Mouse (Mus musculus): ENCODE measurements around the gene Cenpp.
A peak's percentile ranks its signal among the peaks of the same experiment; 100 is the strongest.
"Not testable (repeated sequence)": the region's sequence is repeated elsewhere in the genome, so short reads cannot be mapped to it uniquely, and the experiment has no call there.

Cenpp gene

DNA sequence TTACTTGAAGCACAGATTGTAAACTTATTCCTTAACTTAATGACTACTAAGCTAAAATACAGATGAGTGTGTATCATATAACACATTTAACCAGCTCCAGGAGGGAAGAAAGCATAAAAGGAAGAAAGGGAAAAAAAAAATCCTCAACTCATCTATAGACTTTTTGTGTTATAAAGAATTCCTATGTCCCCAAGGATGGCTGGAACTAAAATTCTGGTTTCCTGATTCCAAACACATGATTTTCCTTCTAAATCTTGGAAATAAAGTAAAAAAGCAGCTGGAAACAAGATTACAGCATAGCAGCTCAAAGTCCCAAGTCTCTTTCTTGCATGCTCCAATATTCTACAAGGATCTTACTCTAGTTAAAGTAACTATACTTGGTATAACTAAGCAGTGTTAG lies 49.0 kb downstream of the Cenpp start:
- DNase-seq = no peak

DNA sequence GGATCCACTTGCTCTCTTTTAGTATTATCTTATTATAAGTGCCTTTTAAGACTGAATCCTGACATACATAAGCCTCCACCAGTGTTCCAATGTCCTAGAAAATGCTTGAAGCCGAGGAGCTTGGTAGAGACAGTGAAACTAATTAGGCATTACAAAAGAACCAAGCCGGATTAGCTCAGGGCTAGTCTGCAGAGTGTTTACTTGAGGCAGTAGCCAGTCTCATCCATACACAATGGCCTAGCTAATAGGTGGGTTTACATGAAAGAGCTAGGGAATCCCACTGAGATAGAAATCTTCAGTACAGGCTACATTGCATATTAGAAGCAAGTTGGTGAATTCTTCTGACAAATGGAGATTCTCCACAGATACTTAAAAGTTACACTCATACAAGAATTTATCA lies 50.0 kb downstream of the Cenpp start:
- not testable (repeated sequence) for DNase-seq

DNA sequence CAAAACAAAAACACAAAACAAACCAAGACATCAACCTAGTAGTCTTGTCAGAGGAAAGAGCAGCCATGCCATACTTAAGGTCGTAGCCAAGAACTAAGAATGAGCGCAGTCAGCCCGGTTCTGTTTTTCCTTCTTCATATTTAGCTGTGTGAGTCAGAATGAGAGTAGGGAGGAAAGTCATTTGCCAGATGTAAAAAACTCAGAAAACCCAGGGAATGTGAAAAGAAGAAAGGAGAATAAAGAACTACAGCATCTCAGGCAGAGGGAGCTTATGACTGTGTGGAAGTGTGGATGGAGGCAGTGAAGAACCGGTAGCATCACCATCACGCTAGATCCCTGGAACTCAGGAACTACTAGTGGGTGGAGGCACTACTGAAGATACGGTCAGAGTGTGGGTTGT lies 66.5 kb downstream of the Cenpp start:
- no peak for DNase-seq

DNA sequence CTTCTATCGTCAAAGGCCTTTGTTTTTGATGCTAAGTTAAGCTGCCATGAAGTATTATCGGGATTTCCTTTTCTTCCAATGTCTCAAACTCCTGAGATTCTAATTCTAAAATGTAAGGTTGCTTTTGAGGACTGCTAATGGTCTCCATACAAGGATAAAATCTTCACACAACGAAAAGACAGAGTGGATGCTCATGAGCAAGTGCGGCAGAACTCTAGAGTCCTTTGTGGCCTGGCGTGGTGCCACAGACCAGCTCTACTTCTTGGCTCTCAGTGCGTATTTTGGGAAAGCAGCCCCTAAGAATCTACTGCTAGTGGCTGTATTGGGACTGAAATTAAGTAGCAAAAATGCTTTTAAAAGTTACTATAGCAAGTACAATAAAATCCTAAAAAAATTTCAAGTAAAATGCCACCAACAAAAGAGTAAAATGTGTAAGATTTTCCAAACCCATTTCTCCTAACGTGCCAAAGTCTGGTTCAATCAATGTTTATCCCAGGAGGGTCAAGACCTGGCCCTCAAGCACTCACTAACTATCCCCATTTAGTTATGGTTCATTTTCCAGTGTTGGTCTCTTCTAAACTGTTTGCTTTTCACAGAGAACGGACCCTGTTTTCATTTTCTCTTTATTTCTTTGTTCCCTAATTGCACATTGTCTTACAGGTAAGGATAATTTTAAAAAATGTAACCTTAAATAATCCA lies 68.1 kb downstream of the Cenpp start:
- DNase-seq = no peak

DNA sequence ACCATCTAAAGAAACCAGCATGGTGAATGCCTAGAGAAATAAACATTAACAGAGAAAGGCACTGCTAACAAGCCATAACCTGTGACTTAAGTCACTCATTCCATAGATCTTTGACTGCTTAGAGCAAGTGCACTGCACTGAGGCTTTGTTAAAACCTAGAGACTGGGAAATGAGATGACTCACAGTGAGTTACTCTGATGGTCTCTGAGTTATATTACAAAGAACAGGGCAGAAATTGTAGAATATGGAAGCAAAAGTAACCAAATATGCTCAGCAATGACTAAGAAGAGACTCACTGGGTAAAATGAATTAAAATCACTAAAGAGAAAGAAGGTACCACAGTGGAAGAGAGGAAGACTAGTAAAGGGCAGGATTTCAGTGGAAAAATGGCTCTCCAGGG lies 68.7 kb downstream of the Cenpp start:
- DNase-seq = no peak

DNA sequence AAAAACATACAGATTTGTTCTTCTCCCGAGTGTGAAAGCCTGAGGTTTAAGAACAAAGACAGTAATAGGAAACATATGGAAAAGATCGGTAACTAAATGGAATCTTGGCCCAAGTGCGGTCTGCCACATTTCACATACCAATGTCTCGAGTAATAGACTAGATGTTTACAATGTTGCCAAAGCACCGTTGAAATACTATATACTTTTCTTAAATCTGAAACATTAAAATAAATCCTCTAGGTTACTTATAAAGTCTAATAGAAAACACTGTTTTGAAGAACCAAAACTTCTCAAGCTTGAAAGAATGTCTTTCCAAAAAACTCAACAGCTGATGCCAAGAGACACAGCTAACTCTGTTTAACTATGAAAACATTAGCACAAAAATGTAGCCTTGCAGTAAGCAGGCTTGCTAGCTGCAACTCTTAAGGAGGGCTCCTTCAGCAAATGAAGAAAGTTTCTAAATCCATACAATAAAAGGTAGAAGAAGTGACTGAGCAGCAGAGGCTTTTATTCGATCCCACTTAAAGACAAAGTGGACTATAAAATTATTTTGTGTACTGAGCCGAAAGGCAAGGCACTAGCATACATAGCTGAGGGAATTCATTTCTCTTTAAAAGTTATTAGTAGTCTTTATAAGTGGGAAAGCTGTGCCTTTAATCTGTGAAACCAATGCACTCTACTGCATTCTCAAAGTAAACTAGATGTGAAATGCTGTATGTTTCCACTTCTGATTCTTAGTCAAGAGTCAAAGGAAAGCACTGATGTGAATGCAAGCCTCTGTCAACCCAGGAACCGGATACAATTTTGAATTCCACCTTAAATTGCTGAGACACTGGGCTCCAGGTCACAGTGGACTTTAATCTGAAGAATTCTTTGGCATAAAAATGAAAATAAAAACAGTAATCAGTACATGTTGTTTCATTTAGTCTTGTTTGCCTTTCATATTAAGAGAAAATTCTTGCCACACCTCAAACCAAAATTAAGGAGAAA lies 70.7 kb downstream of the Cenpp start, which contains the start of gene Omd:
Omd (plus strand) TSS at position 922 of the 990 bp plus-strand sequence.
- DNase-seq = no peak

DNA sequence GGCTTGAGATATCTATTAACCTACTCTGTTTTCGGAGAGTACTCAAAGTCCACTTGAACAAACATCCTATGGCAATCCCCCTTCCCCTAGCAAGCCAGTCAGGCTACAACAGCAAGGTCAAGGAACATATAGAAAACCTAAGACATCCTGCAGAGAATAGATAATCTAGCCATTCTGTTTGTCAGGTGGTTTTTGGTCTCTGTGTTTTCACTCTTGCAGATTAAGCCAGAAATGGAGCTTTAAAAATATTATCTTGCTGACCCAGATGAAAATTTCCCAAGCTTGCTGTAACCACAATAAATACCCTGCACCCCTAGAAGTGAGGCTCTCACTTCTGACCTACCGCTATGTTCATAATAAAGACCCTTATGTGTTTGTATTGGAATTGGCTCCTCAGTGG lies 81.2 kb downstream of the Cenpp start:
- no peak for DNase-seq

DNA sequence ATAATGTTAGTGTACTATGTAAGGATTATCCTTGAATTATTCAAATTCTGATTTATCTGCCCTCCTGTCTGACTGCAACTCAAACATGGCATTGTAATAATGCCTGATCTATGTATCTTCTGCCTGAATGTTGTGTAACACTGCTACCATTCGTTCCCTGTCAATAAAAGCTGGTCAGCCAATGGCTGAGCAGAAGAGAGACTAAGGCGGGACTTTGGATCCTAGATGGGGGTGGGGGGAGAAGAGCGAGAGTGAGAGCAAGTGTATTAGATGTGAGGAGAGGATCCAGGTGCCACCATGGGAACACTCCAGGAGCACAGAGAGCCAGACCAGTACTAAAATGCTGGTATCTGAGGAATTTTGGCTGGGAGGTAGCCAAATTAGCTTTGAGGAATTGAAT lies 82.2 kb downstream of the Cenpp start:
- no peak for DNase-seq

DNA sequence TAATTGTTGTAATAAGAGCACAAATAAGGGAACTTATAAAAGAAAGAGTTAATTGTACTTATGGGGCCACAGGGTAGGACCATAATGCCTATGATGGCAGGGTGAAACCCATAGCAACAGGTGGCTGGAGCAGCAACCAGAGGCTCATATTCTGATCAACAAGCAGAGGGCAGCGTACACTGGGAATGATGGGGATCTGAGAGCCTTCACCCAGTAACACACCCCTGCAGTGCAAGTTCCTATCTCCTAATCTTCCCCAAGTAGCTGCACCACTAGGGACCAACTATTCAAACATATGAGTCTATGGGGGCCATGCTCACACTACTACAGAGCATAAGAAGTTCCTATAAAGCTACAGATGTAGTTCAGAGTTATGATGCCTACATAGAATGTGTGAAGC lies 88.2 kb downstream of the Cenpp start:
- DNase-seq = no peak

DNA sequence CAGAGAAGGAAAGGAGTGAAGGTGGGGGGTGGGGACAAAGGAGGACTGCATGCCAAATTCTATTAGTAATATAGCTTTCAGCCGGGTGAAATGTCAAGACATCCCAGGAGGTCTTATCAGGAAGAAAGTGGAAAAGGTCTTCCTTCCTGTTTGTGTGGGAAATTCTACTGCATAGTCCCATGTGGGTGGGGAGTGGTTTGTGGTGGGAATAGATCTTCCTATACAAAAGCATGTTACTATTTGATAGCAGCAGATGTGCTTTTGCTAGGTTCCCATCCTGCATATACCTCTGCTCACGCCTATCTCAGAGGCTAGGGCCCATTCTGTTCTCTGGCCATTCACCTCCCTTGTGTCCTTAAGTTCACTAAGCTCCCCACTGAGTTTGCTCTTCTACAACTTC lies 91.7 kb downstream of the Cenpp start:
- DNase-seq = no peak

DNA sequence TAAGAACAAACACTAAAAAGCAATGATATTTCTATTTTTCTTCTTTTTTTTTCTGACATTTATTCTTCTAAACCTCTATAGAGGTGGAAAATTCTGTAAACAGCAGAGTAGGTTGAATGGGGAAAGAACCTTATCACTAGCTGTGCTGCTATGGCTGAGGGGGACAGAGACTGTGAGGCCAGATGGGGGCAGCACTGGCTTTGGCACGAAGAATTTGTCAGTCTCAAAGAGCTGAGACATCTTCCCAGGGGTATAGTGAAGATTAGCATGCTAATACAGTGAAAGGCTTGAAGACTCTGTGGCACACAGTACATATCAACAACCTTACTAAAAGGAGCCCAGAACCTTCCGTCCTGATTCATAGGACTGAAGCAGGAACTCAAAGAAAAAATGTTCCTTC lies 93.4 kb downstream of the Cenpp start:
- DNase-seq = no peak

DNA sequence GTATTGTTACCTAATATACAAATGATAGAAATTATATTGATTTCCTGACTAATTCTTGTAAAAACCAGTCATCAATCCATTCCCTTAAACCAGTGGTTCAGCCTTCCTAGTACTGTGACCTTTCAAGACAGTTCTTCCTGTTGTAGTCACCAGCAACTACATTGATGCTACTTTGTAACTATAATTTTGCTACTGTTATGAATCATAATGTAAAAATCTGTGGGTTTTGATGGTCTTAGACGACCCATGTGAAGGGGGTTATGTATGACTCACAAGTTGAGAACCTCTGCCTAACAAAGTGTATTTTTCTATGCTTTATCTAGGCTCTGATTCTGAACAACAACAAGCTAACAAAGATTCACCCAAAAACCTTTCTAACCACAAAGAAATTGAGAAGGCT lies 95.7 kb downstream of the Cenpp start:
- no peak for DNase-seq

DNA sequence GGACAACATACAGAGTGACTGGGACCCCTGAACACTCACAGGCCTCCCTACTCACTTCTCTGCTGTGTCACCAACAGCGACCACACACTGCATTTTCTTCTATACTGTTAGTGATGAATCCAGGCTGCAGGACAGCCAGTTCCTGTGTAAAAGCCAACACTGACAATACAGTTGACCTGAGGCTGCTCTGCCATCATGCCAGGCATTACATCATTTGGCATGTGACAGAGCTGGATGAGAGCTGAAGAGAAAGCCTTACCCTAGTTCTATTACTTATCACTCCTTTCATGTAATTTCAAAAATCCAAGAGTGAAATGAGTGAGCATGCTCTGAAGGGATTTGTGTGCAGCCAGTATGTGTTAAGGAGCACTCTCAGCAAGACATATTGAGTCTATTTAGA lies 96.4 kb downstream of the Cenpp start:
- peak; percentile 7 for DNase-seq

DNA sequence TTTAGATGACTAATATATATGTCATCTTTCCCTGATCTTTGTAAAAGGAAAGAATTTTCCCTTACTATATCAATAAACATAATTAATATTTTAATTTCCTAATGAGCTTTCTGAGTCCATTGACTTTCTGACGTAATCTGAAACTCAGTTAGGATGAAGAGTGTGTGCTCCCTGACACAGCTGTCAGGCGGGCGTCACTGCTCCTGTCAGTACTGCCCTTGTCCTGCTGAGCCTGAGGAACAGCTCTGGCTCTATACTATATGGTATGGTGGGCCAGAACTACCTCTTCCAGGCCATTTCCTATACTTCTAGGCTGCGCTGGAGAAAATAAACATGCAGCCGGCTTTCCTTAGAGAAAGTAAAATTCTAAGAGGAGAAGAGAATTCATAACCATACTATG lies 98.1 kb downstream of the Cenpp start:
- DNase-seq = no peak

DNA sequence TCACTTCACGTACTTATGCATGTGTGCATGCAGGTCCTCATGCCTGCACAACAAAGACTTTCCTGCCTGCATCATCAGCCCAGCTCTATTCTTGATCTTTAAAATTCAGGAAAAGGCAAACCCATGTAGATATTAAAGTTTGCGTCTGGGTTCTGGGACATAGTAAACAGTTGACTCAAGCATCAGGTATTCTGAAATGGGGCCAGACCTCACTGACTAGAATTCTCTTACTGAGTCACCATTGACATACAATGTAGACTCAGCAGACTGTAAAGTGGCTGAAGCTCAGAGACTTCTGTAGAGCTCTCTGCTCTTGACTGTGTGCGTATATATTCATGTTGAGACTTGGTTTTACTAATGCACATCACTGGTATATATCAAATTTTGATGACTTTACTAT lies 103.0 kb downstream of the Cenpp start:
- no peak for DNase-seq

DNA sequence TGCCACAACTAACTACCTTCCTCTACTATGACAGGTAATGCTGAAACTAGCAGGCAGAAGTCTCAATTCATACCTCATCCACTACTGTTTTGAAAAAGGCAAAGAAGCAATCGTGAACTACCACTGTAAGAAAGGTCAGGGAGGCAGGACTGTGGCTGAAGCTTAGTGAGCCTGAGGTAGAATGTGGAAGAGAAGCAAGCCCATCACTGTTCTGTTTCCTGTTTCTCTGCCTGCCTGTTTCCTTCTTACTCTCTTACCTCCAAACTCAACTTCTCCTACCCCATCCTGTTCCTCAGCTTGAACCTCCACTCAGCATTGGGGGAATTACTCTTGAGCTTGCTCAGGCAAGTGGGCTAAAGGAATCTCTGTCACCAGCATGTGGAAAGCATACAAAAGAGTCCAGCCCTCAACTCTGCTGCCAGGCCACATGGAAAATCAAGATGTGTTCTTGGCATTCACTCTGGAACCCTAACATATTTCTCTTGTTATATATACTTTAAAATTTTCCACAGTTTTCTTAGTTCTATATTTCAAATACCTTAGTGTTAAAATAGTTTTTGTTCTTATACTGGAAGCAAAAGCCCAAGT lies 104.9 kb downstream of the Cenpp start:
- DNase-seq = no peak

DNA sequence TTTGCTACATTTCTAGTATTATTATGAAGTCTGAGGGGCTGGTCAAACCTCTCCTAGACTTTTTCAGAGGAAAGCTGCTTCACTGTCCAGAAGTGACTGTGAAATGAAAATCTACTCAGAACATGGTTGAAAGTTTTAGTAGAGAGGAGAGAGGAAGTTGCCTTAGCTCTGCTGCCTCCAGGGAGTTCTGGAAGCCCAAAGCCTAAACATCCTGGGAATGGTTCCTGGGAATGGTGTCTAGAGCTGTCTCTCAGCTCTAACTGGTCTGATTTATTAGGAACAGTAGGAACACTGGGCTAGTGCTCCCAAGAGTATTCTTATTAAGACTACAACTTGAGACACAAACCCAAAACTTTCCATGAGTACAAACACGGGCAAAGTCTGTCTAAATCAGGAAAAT lies 106.1 kb downstream of the Cenpp start:
- DNase-seq = no peak

DNA sequence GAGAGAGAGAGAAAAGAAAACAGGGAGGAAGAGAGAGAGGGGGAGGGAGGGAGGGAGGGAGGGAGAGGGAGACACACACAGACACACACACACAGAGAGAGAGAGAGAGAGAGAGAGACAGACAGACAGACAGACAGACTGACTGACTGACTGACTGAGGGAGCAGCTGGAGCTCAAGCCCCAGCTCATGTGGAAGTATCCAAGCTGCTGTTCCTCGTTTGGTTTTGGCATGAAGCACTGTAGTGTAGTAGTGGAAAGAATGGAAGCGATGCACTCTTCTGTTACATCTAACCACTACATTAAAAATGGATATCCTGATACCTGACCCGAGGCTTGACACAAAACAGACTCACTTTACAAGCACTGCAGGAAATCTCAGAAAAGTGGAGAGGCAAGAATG lies 106.9 kb downstream of the Cenpp start:
- DNase-seq = no peak

DNA sequence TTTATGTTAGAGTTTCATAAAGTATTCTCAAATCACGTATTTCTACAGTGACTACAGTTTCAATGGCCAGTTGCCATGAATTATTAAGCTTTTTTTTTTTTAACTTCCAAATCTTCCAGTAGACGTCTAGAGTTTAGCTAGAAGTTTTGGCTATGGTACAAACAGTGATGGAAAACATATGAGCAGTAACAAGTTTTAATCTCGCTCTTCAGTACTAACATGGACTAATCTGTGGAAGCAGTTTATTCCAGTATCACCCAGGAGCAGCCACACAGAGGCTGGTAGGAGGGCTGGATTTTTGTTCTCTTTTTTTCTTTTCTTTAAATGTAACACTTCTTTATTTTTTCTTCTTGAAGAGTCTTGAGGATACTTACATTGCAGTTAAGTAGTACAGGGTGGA lies 108.3 kb downstream of the Cenpp start, which contains the start of gene Aspn:
Aspn (plus strand) TSS at position 165 of the 400 bp plus-strand sequence.
- DNase-seq = no peak

DNA sequence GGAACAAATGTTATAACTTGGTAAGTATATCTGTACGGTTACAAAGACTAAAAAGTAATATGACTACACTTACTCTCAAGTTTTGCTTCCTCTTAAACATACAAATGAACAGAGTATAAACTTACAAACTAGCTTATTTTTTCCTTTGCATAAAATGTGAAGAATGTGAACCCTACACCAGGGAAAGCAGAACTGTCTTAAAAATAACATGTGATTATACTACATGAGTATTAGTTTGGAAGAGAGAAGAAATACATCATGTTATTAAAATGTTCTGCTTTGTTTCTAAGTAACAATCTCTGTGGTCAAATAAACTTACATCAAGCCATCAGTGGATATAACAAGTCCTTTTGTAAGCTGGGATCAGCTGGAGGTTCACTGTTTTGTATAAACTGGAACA lies 113.9 kb downstream of the Cenpp start:
- DNase-seq = no peak

DNA sequence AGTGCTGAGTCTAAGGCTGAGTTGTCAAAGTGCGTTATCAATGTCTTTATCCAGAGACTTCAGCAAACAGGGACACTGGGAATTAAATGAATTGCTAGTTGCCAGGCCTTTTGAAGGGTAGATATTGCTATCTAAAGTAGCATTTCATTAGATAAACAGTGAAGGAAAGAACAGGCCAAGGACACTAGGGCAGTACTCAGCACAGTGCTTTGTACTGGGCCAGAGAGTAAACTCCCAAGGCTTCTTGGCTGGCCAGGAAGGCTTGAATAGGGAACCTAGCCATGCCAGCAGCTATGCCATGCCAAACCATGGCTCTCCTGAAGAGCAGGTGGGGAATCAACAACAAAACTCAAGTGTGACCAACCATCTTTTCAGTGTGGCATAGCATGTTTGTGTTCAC lies 115.6 kb downstream of the Cenpp start:
- DNase-seq = no peak

DNA sequence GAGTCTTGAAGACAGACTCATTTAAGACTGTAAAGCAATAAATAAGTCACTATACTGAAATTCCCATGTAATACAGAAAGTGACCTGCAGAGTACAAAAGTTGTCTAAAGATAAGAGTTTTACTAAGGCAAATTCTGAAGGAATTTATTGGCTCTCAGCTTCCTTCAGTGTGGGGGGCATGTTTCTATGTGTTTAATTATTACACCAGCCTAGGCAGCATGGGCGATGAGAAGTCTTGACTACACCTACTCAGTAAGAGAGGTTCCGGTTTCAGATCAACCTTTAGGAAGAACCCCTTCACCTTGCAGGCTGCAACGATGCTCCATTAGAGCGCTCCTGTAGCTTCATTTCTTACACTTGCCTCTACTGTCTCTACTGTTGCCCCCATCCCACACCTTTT lies 121.9 kb downstream of the Cenpp start:
- no peak for DNase-seq

DNA sequence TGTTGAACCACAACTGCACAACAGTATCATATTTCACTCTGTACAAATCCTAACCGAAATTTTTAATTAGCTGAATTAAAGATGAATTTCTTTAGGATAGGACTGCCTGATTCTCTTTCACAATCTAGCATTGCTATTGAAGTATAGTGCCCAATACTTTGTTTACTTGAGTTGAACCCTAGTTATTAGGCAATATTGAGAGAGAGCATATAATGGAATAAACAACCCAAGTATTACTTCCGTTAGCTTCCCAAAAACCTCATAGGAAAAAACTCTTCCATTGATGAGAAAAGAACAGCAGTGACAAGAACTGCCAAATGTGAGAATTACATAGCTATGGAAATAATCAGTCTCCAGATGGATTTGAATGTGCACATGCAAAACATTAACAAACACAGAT lies 126.3 kb downstream of the Cenpp start:
- no peak for DNase-seq

DNA sequence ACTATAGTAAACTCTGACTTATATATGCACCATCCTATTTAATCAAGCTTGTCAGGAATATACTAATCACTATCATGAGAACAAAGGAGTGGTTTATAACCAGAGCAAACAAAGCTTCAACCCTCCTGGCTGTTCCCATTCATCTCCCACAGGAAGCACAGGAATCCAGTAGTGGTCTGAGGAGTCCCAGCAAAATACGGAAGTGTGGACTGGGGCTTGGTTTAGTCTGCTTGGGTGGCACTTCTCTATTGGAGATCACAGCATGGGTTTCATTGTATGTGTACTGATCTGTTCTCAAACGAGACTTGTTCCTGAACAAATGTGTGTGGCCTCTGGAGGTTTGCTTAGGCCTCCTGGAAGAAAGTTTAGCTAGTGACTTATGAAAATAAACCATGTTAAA lies 133.8 kb downstream of the Cenpp start:
- DNase-seq = no peak

All from cerebellum, adult 9-10 months (tissue).